Mouse (Mus musculus) retina, postnatal 1 day (tissue): ENCODE measurements around the gene Vmn2r99.

ENCODE experiments used
- DNase-seq: peaks from one replicate; pipeline ENCODE4 v3.0.0-alpha.2; 2012

Gene Vmn2r99

DNA sequence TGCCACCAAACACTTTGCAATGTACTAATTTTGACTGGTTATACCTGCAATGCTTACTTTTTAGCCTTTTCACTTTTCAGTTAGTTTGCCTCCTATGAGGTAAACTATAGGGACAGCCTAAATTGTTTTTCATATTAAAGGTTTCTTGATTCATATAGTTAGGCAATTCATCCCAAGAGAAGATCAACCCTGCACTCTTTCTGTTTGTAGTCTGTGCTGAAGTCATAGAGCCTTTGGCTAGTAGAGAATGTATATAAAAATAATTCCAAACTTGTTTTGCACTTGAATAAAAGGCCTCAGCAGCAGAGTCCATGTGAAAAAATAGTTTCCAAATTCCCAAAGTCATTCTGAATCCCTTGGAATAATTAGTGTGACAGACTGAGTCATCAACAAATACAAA, at the start of gene Vmn2r99:
Vmn2r99 (plus strand) TSS at position 301 of the 400 bp plus-strand sequence.
- no peak for DNase-seq

DNA sequence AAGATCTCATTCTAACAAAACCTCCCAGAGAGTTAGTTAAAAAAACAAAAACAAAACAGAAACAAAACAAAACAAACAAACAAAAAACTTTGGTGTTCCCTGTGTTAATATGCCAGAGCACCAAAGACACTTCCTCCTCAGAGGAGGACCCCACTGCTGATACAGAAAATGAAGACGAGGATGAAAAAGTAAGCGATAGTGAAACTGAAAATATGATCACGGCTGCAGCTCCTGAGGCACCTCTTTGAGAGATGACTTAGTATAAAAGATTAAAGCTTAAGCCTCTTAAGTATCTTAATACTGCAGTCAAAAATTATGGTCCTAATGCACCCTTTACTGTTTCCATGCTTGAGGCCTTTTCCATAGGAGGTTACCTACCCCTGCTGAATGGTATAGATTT, 75.9 kb downstream of the Vmn2r99 start:
- DNase-seq = no peak

- DNase-seq = no peak
Measured at GRCm38 (mm10) chr17:19444932-19445331, 83.2 kb downstream of the Vmn2r99 start.
